Mouse (Mus musculus) E14TG2a.4 (cell line): ENCODE data around the gene Wdr19.

Experiments used
- CTCF ChIP-seq: conservative IDR thresholded peaks from 2 replicates; pipeline ENCODE4 v1.5.1; 2014; ENCODE audit warnings: low read length
- NANOG ChIP-seq: IDR thresholded peaks from 2 replicates; pipeline ENCODE4 v1.6.1; 2014; ENCODE audit warnings: borderline replicate concordance, low read length, mixed read lengths
- POU5F1 ChIP-seq: IDR thresholded peaks from 2 replicates; pipeline ENCODE4 v1.6.1; 2014; ENCODE audit warnings: low read length, borderline replicate concordance

GRCm38 (mm10) chr5:65181794-65182169 is 17.7 kb upstream of the Wdr19 start:
- TF ChIP-seq CTCF (no peak), NANOG (no peak), POU5F1 (no peak)
